Mouse (Mus musculus) 416B (cell line): ENCODE data around the gene Adamtsl1.

Experiments
- DNase-seq: peaks from one replicate; pipeline ENCODE4 v3.0.0; 2011; ENCODE audit warnings: low read depth

The Adamtsl1 gene

GRCm38 (mm10) chr4:85672290-85672689, 158.3 kb downstream of the Adamtsl1 start:
- DNase-seq: no peak

GRCm38 (mm10) chr4:85677621-85678020, 163.6 kb downstream of the Adamtsl1 start:
- no peak for DNase-seq

GRCm38 (mm10) chr4:85686160-85686559, 172.2 kb downstream of the Adamtsl1 start:
- no peak for DNase-seq

- no peak for DNase-seq
Observed at GRCm38 (mm10) chr4:85695237-85695636, 181.3 kb downstream of the Adamtsl1 start.

- DNase-seq: no peak
Observed at GRCm38 (mm10) chr4:85707352-85708057, 193.5 kb downstream of the Adamtsl1 start.

- DNase-seq: peak; percentile 77
Observed at GRCm38 (mm10) chr4:85709636-85710035, 195.7 kb downstream of the Adamtsl1 start.

- no peak for DNase-seq
Observed at GRCm38 (mm10) chr4:85724999-85725398, 211.0 kb downstream of the Adamtsl1 start.

GRCm38 (mm10) chr4:85727731-85728130, 213.8 kb downstream of the Adamtsl1 start:
- no peak for DNase-seq

GRCm38 (mm10) chr4:85728416-85728815, 214.4 kb downstream of the Adamtsl1 start:
- DNase-seq: no peak

GRCm38 (mm10) chr4:85740478-85740877, 226.5 kb downstream of the Adamtsl1 start:
- DNase-seq: no peak

- DNase-seq: no peak
Observed at GRCm38 (mm10) chr4:85741825-85742391, 227.9 kb downstream of the Adamtsl1 start.

- no peak for DNase-seq
Observed at GRCm38 (mm10) chr4:85743427-85743826, 229.5 kb downstream of the Adamtsl1 start.

- DNase-seq: no peak
Observed at GRCm38 (mm10) chr4:85762684-85763083, 248.7 kb downstream of the Adamtsl1 start.

- no peak for DNase-seq
Observed at GRCm38 (mm10) chr4:85763161-85764014, 249.4 kb downstream of the Adamtsl1 start.

GRCm38 (mm10) chr4:85764015-85764450, 250.1 kb downstream of the Adamtsl1 start:
- DNase-seq: no peak

GRCm38 (mm10) chr4:85764476-85764875, 250.5 kb downstream of the Adamtsl1 start:
- no peak for DNase-seq

- DNase-seq: no peak
Observed at GRCm38 (mm10) chr4:85767666-85768065, 253.7 kb downstream of the Adamtsl1 start.

GRCm38 (mm10) chr4:85768107-85768506, 254.1 kb downstream of the Adamtsl1 start:
- DNase-seq: no peak

GRCm38 (mm10) chr4:85782511-85782910, 268.5 kb downstream of the Adamtsl1 start:
- no peak for DNase-seq

- DNase-seq: no peak
Observed at GRCm38 (mm10) chr4:85783768-85784379, 269.9 kb downstream of the Adamtsl1 start.

GRCm38 (mm10) chr4:85784428-85784827, 270.5 kb downstream of the Adamtsl1 start:
- DNase-seq: peak; percentile 11

- DNase-seq: peak; percentile 13
Observed at GRCm38 (mm10) chr4:85790226-85790625, 276.3 kb downstream of the Adamtsl1 start.
